Mouse (Mus musculus): ENCODE data around the gene Col4a2.

- TF ChIP-seq CTCF (IDR thresholded peaks at IDR 0.05; ENCODE audit: control insufficient read depth, insufficient read depth, insufficient replicate concordance, low read depth, low read length), result no peak
- TF ChIP-seq POLR2A (IDR thresholded peaks at IDR 0.05; ENCODE audit: control insufficient read depth, low read depth, low read length), result no peak
These were observed 12.2 kb upstream of the Col4a2 start for GRCm38 (mm10) chr8:11300436-11300835.
